Mouse (Mus musculus): Measurements from ENCODE around the gene Gnaq. TPM values are rescaled to one million over a fixed set of nuclear protein-coding genes. Genes with fewer than 3 reads are reported as not detected.
"Not testable (repeated sequence)": the region's sequence is repeated elsewhere in the genome, so short reads cannot be mapped to it uniquely, and the experiment has no call there.

Gnaq gene
- 2.6 and 12.6 TPM in 2 replicates for polyA plus RNA-seq (2012; ENCODE audit: insufficient read depth, low replicate concordance)

DNA sequence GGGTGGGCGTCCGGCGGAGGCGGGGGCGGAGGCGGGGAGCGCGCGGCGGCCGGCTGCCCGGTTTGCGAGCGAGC, at the start of gene Gnaq:
Gene Gnaq, plus strand, starts transcription at position 41 of the 74 bp plus-strand sequence.
- Histone ChIP-seq H3K9me3 (peaks cover 3% of the 10 kb centered on the region; the same call in 1 of the 2 replicates), H3K27me3 (replicated peaks) (peaks cover 12% of the 10 kb centered on the region), H3K4me1 (peaks cover 71% of the 10 kb centered on the region), H3K36me3 (replicated peaks; ENCODE audit: low read length) (peaks cover 21% of the 10 kb centered on the region), H3K4me3 (replicated peaks) (peak within 1 kb of the TSS; percentile 94)
- TF ChIP-seq GATA1 (IDR thresholded peaks at IDR 0.05; ENCODE audit: borderline replicate concordance, low read length) (no peak), FLI1 (IDR thresholded peaks at IDR 0.05; ENCODE audit: low read length) (no peak)

DNA sequence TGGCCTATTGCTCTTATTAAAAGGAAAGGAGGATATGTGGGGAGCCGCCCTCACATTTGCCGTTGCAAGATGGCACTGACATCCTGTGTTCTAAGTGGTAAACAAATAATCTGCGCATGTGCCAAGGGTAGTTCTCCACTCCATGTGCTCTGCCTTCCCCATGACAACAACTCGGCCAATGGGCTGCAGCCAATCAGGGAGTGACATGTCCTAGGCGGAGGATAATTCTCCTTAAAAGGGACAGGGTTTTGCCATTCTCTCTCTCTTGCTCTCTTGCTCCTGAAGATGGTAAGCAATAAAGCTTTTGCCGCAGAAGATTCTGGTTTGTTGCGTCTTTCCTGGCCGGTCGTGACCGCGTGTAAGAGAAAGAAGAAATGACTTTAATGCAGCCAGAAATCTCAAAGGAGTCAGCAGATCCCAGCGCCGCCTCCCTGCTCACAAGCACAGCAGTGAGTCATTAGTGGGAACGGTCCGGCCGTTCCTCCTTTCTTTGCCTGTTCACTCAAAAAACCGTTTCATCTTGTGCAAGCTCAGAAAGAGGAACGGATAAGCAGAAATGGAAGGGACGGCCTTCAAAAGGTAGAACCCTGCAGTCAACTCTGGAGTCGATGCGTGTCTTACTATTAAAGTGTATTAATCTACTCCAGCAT, 48.5 kb upstream of the Gnaq start:
- peaks cover 39% of the 10 kb centered on the region for H3K4me1 ChIP-seq
- not testable (repeated sequence) for H3K4me3 ChIP-seq (replicated peaks); H3K27me3 ChIP-seq (replicated peaks)
- peaks cover 12% of the 10 kb centered on the region for H3K36me3 ChIP-seq (replicated peaks; ENCODE audit: low read length)
- H3K9me3 ChIP-seq: peaks cover 23% of the 10 kb centered on the region

DNA sequence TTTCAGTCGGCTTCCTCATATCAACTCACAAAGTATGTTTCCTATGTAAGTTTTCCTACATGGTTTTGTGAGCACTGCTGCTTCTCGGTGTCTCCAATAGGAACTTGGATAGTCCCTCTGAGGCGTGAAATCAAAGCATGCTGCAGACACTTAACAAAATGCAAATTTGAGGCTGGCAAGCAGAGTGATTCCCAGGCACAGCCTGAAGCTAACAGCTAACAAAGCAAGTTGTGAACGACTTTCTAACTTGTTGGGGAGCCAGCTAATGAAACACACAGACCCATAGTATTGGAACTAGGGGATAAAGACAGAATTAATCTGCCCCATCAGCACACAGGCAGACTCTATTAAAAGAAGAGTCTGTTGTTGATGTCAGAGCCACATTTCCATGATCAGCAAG, 47.4 kb upstream of the Gnaq start:
- Histone ChIP-seq H3K36me3 (replicated peaks; ENCODE audit: low read length) (peaks cover 7% of the 10 kb centered on the region), H3K9me3 (peaks cover 18% of the 10 kb centered on the region), H3K4me1 (peaks cover 38% of the 10 kb centered on the region), H3K4me3 (replicated peaks) (no peak overlapping the region), H3K27me3 (replicated peaks) (no peaks in the 10 kb centered on the region)
- no peak for TF ChIP-seq GATA1 (IDR thresholded peaks at IDR 0.05; ENCODE audit: borderline replicate concordance, low read length)
- TF ChIP-seq FLI1 (IDR thresholded peaks at IDR 0.05; ENCODE audit: low read length): no peak

DNA sequence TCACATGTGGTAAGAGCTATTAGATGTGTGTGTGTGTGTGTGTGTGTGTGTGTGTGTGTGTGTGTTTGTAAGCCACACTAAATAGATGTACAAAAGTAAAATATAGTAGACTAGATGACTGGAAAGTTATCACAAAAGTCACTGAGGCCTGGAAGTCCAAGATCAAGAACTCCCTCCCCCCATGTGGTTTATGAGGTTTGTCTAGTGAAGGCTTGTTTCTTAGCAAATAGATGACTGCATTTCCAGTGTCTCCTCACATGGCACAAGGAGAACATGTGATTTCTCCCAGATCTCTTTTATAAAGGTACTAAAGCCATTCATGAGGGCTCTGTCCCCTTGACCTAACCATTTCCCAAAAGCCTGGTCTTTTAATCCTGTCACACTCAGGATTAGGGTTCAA, 46.5 kb upstream of the Gnaq start:
- TF ChIP-seq FLI1 (IDR thresholded peaks at IDR 0.05; ENCODE audit: low read length) (no peak), GATA1 (IDR thresholded peaks at IDR 0.05; ENCODE audit: borderline replicate concordance, low read length) (no peak)
- Histone ChIP-seq H3K9me3 (peaks cover 10% of the 10 kb centered on the region; the same call in 1 of the 2 replicates), H3K4me1 (peaks cover 40% of the 10 kb centered on the region), H3K36me3 (replicated peaks; ENCODE audit: low read length) (peaks cover 5% of the 10 kb centered on the region), H3K27me3 (replicated peaks) (no peaks in the 10 kb centered on the region), H3K4me3 (replicated peaks) (no peak overlapping the region)

DNA sequence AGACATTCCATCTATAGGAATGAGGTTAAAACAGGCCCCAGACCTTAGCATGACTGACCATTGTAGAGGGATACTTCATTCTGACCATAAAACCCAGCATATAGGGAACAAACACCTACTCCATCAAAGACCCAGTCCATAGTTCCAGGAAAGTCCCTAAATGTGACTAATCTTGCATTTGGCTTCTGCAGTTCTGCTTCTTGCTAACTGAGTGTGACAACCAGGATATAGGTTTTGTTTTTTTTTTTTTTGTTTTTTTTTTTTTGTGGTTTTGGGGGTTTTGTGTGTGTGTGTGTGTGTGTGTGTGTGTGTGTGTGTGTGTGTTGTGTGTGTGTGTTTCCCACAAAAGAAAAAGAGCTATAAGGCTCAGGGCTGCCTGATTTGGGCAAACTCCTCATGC, 46.0 kb upstream of the Gnaq start:
- H3K4me1 ChIP-seq: peaks cover 40% of the 10 kb centered on the region
- peaks cover 5% of the 10 kb centered on the region for H3K36me3 ChIP-seq (replicated peaks; ENCODE audit: low read length)
- no peaks in the 10 kb centered on the region for H3K27me3 ChIP-seq (replicated peaks)
- H3K4me3 ChIP-seq (replicated peaks): no peak overlapping the region
- TF ChIP-seq FLI1 (IDR thresholded peaks at IDR 0.05; ENCODE audit: low read length): no peak
- TF ChIP-seq GATA1 (IDR thresholded peaks at IDR 0.05; ENCODE audit: borderline replicate concordance, low read length): no peak
- H3K9me3 ChIP-seq: peaks cover 9% of the 10 kb centered on the region; the same call in 1 of the 2 replicates

DNA sequence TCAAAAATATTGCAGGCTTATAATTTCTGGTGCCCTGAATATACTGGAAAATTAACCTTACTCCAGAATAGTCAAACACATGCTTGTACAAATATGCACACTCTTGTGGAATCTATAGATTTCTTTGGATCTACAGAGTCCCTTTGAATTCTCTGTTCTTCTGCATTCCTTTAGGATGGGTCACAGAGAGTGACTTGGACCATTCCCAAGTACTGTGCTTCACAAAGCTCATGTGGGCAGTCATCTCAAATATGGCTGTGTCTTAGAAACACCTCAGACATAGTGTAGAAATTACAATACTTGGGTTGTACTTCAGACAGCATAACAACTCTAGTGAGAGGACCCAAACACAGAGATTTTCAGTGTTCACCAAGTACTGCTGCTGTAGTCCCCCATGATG, 45.2 kb upstream of the Gnaq start:
- Histone ChIP-seq H3K9me3 (peaks cover 7% of the 10 kb centered on the region; the same call in 1 of the 2 replicates), H3K36me3 (replicated peaks; ENCODE audit: low read length) (peaks cover 5% of the 10 kb centered on the region), H3K27me3 (replicated peaks) (no peaks in the 10 kb centered on the region), H3K4me1 (peaks cover 40% of the 10 kb centered on the region), H3K4me3 (replicated peaks) (no peak overlapping the region)
- no peak for TF ChIP-seq GATA1 (IDR thresholded peaks at IDR 0.05; ENCODE audit: borderline replicate concordance, low read length)
- TF ChIP-seq FLI1 (IDR thresholded peaks at IDR 0.05; ENCODE audit: low read length): no peak

DNA sequence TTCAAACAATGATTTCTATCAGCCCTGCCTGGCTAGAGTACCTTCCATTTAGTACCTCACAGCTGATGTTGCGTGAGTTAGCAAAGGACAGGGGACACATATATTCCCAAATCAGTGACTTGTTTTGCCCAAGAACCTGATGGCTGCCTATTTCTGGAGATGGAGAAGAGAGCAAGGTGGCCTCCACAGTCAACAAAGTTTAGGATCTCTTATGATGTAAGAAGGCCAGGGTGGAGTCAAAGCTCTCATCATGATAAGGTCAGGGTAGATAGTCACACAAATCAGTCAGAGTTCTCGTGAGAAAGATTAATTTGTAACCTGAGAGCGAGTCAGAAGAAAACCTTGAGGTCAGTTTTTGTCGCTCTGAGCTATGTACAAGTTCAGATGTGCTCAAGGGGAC, 39.0 kb upstream of the Gnaq start:
- Histone ChIP-seq H3K9me3 (peaks cover 26% of the 10 kb centered on the region), H3K27me3 (replicated peaks) (peaks cover 5% of the 10 kb centered on the region), H3K4me3 (replicated peaks) (no peak overlapping the region), H3K4me1 (peaks cover 14% of the 10 kb centered on the region), H3K36me3 (replicated peaks; ENCODE audit: low read length) (peaks cover 6% of the 10 kb centered on the region)
- TF ChIP-seq FLI1 (IDR thresholded peaks at IDR 0.05; ENCODE audit: low read length) (no peak), GATA1 (IDR thresholded peaks at IDR 0.05; ENCODE audit: borderline replicate concordance, low read length) (no peak)

DNA sequence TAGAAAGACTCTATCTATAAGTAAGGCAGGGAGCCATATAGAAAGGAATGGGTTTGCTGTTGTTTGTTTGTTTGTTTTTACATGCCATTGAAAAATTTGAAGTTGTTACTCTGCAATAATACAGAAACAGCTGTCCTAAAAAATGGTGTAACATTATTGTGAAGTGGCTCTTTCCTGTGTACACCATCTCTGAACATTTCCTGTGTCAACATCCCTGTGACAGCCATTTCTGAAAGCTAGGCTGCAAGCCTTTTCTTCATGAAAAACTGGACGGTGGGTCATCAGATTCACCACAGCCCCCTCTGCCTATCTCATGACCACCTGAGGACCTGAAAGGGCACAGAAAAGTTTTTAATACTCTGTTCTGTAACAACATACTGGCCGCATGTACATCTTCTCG, 22.7 kb upstream of the Gnaq start:
- Histone ChIP-seq H3K36me3 (replicated peaks; ENCODE audit: low read length) (no peaks in the 10 kb centered on the region), H3K4me3 (replicated peaks) (no peak overlapping the region), H3K9me3 (no peaks in the 10 kb centered on the region), H3K27me3 (replicated peaks) (peaks cover 10% of the 10 kb centered on the region), H3K4me1 (peaks cover 36% of the 10 kb centered on the region)
- TF ChIP-seq GATA1 (IDR thresholded peaks at IDR 0.05; ENCODE audit: borderline replicate concordance, low read length) (no peak), FLI1 (IDR thresholded peaks at IDR 0.05; ENCODE audit: low read length) (no peak)

DNA sequence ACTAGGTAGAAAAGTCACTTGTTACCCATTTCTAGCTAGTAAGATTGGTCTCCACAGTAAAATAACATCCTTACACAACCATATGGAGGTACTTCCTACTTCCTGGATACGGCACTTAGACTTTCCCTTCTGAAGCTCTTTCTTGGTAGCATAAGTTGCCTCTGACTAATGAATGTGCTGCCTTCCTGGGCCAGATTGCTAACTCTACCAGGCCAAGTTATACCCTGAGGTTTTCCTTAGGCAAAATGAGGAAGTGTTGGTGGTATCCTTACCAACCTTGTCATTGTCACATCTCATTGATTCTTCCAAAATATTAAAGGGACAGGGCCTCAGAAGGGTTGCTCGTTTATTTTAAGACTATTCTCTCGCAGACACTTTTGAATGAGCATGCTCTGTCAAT, 22.0 kb upstream of the Gnaq start:
- Histone ChIP-seq H3K9me3 (no peaks in the 10 kb centered on the region), H3K4me1 (peaks cover 43% of the 10 kb centered on the region), H3K4me3 (replicated peaks) (no peak overlapping the region), H3K27me3 (replicated peaks) (peaks cover 18% of the 10 kb centered on the region), H3K36me3 (replicated peaks; ENCODE audit: low read length) (no peaks in the 10 kb centered on the region)
- TF ChIP-seq FLI1 (IDR thresholded peaks at IDR 0.05; ENCODE audit: low read length) (no peak), GATA1 (IDR thresholded peaks at IDR 0.05; ENCODE audit: borderline replicate concordance, low read length) (no peak)

DNA sequence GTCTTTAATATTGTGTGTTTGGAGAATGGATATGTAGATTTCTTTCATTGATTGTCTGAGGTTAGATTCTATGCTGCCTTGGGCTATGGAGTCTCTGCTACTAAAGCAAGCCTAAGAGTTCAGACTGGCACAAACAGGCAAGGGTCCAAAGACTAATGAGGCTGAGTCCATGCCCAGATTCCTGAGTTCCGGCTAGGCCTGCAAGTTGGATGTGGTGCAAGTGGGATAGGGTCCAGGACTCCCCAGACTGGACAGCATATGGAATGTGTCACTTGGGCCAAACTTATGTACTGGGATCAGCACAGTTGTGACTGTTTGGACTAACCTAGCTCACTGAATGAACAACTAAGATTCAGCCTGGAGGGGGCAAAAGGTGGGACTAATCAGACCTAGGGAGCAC, 19.3 kb upstream of the Gnaq start:
- no peaks in the 10 kb centered on the region for H3K9me3 ChIP-seq
- peaks cover 24% of the 10 kb centered on the region for H3K27me3 ChIP-seq (replicated peaks)
- peaks cover 42% of the 10 kb centered on the region for H3K4me1 ChIP-seq
- no peak for TF ChIP-seq GATA1 (IDR thresholded peaks at IDR 0.05; ENCODE audit: borderline replicate concordance, low read length)
- TF ChIP-seq FLI1 (IDR thresholded peaks at IDR 0.05; ENCODE audit: low read length): no peak
- no peaks in the 10 kb centered on the region for H3K36me3 ChIP-seq (replicated peaks; ENCODE audit: low read length)
- H3K4me3 ChIP-seq (replicated peaks): no peak overlapping the region

DNA sequence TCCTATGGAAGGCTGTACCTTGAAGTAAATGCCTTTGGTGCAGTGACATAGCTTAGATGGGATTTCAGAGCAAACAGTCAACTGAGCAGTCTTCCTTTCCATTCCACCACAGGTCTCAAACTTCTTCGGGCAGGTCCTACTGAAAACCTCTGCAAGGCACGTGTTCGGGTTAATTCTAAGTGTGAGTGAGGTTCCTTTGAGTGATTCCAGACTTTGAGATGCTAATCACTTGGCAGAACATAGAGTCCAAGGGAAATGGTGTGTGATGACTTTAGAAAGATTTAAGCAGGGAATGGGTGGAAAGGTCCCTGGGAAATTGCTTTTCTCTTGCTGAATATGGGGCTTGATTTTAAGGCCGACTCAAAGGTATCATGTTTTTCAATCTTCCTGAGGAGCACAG, 14.2 kb upstream of the Gnaq start:
- Histone ChIP-seq H3K36me3 (replicated peaks; ENCODE audit: low read length) (no peaks in the 10 kb centered on the region), H3K4me3 (replicated peaks) (no peak overlapping the region), H3K27me3 (replicated peaks) (peaks cover 31% of the 10 kb centered on the region), H3K9me3 (peaks cover 9% of the 10 kb centered on the region), H3K4me1 (peaks cover 33% of the 10 kb centered on the region)
- no peak for TF ChIP-seq GATA1 (IDR thresholded peaks at IDR 0.05; ENCODE audit: borderline replicate concordance, low read length)
- no peak for TF ChIP-seq FLI1 (IDR thresholded peaks at IDR 0.05; ENCODE audit: low read length)
